Mouse (Mus musculus) intestine, postnatal 0 days (tissue): ENCODE results near the gene Rnd1. TPM values are rescaled to one million over a fixed set of nuclear protein-coding genes. Genes with fewer than 3 reads are reported as not detected.

Source experiments
- ATAC-seq: fragments of 200-750 bp; cut with Nextera tagmentation; 2 replicates; pipeline ENCODE4 v1.8.0; 2017; ENCODE audit warnings: mild to moderate bottlenecking, moderate TSS enrichment, moderate library complexity
- H3K27ac ChIP-seq: fragments of 300-500 bp; sonication (generic); 2 replicates; pipeline ENCODE4 v1.5.1; 2014; ENCODE audit warnings: mild to moderate bottlenecking, low read depth, low read length, moderate library complexity
- H3K27me3 ChIP-seq: fragments of 300-500 bp; sonication (generic); replicated peaks from 2 replicates; pipeline ENCODE4 v1.6.1; 2014; ENCODE audit warnings: low read length, mixed read lengths; ENCODE audit not compliant: control insufficient read depth, insufficient read depth
- H3K36me3 ChIP-seq: fragments of 300-500 bp; sonication (generic); 2 replicates; pipeline ENCODE4 v1.6.1; 2014; ENCODE audit warnings: mild to moderate bottlenecking, moderate library complexity; ENCODE audit not compliant: control insufficient read depth, insufficient read depth
- H3K4me1 ChIP-seq: fragments of 300-500 bp; sonication (generic); replicated peaks from 2 replicates; pipeline ENCODE4 v1.6.1; 2014; ENCODE audit warnings: antibody characterized with exemption, low read length, mixed read lengths; ENCODE audit not compliant: control insufficient read depth, insufficient read depth
- H3K4me2 ChIP-seq: fragments of 300-500 bp; sonication (generic); replicated peaks from 2 replicates; pipeline ENCODE4 v1.6.1; 2014; ENCODE audit warnings: low read depth, mild to moderate bottlenecking, moderate library complexity
- H3K4me3 ChIP-seq: fragments of 300-500 bp; sonication (generic); 2 replicates; pipeline ENCODE4 v1.5.1; 2014; ENCODE audit warnings: low read depth, low read length
- H3K9ac ChIP-seq: fragments of 300-500 bp; sonication (generic); 2 replicates; pipeline ENCODE4 v1.6.1; 2014; ENCODE audit warnings: mild to moderate bottlenecking, low read depth, low read length
- H3K9me3 ChIP-seq: fragments of 300-500 bp; sonication (generic); 2 replicates; pipeline ENCODE4 v1.6.1; 2016; ENCODE audit warnings: mixed run types; ENCODE audit not compliant: control insufficient read depth
- CTCF ChIP-seq: sonication (generic); IDR thresholded peaks from 2 replicates; pipeline ENCODE4 v1.5.1; 2016; ENCODE audit warnings: low read depth, mild to moderate bottlenecking, control low read depth, antibody characterized with exemption, moderate library complexity
- WGBS: fragments of 180-500 bp; shearing (Covaris S2); extraction: QIAGEN DNeasy Blood & Tissue Kit; methylation state at CpG from one replicate; pipeline ENCODE4 v1.1.7; 2014; 5-methylcytosine and 5-hydroxymethylcytosine counted together
- polyA plus RNA-seq: library from polyadenylated mRNA; unstranded; fragments of >200 nt; fragmentation: Nextera tagmentation; extraction: Ambion mirVana; gene quantifications from 2 replicates; pipeline ENCODE4 v1.2.1, GENCODE M21; 2015

Gene Rnd1
- polyA plus RNA-seq, 1 experiment from 2014 or later: 1.1 TPM

DNA sequence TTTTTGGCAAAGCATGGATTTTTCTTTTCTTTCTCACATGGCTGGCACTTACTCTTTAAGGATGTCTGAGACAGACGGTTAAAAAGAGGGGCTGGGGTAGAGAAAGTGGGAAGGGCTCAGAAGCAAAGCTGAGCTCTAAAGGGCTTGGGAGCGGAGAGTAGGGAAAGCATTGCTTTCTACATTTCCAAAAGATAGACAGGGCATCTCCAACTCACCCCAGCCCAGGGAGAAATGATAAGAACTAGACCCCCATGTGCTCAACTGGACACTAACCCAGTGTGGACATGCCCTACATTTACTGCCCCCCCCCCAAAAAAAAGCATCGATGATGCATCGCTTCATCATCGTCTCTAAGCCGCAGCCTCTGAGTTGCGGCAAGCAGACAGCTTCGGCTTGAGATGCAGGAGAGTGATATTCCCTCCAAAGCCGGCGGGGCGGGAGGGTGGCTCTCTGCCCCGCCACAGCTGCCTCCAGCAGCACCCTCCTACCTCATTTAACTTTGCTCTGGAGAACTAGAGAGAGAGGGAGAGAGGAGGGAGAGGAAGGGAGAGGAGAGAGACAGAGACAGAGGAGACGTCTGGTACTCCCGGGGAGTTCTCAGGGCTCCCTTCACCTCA lies 1.5 kb downstream of the Rnd1 start:
- H3K27ac ChIP-seq: no peak overlapping the region
- peak overlapping the region; percentile 2; the same call in 1 of the 2 replicates for H3K4me3 ChIP-seq
- no peaks in the 10 kb centered on the region for H3K9me3 ChIP-seq
- 8% methylated on average over 14 of the region's 14 CpGs for WGBS
- peak overlapping the region; percentile 74; the same call in 1 of the 2 replicates for H3K4me2 ChIP-seq
- H3K27me3 ChIP-seq: peaks cover 43% of the 10 kb centered on the region
- H3K9ac ChIP-seq: no peak overlapping the region
- ATAC-seq: no peak
- peaks cover 6% of the 10 kb centered on the region; the same call in 1 of the 2 replicates for H3K4me1 ChIP-seq
- no peak for TF ChIP-seq CTCF
- no peaks in the 10 kb centered on the region for H3K36me3 ChIP-seq

DNA sequence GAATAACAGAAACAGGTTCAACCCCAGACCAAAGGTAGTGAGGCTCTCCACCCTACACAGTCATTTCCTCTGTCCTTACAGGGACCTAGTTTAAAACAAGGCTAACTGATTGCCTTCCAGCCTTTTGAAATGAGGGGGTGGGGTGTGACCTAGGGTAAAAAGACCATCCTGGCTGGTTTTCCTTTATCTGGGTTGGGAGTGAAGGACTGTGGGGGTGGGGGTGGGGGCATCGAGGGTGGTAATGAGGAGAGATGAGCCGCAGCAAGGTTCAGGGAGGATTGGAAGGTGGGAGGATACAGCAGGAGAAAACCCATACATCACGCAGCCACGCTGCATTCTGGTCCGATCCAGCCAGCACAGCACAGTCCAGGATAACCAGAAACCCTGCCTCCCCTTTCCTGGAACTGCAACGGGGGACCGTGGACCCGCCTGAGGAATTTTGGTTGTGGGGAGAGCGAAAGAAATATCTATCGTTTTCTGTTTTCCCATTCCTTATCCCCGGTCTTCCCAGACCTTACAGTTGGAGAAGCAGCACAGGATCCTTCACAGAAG lies 2.2 kb downstream of the Rnd1 start:
- Histone ChIP-seq H3K4me3 (no peak overlapping the region), H3K27me3 (peaks cover 43% of the 10 kb centered on the region), H3K36me3 (no peaks in the 10 kb centered on the region), H3K4me2 (no peak overlapping the region), H3K9ac (no peak overlapping the region), H3K4me1 (peaks cover 6% of the 10 kb centered on the region; the same call in 1 of the 2 replicates), H3K9me3 (no peaks in the 10 kb centered on the region), H3K27ac (no peak overlapping the region)
- WGBS: 32% methylated on average over 11 of the region's 11 CpGs
- no peak for ATAC-seq
- no peak for TF ChIP-seq CTCF

DNA sequence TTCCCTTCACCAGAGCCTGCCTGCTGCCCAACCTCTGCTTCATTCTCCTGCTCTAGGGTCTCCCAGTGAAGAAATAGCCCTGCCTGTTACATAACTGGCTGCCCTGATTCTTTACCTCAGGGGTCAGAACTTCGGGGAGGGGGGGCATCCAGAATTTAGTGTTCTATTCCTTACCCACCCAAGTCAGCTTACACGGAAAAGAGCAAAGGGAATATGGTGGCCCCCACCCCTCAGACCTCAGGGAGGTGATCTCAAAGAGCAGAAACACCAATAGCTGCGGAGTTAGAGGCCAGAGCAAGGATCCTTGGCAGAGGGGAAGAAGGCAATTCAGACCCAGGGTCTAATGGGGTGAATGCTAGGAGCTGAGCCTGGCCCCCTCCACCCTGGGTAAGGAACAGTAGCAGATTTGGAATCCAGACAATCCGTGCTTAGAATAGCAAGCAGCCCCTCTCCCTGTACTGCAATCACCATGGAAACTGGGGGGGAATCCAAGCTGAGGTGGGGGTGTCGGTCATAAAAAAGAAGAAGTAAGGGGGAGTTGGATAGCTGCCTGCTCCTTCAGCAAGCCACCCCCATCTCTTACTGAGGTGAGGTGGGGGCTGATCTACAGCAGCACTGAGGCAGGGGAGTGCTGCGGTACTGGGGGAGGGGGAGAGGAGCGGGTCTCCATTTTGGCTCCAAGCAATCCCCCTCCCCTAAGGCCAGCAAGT lies 2.8 kb downstream of the Rnd1 start:
- no peak for ATAC-seq
- H3K4me3 ChIP-seq: no peak overlapping the region
- H3K9me3 ChIP-seq: no peaks in the 10 kb centered on the region
- peaks cover 43% of the 10 kb centered on the region for H3K27me3 ChIP-seq
- H3K4me1 ChIP-seq: peaks cover 6% of the 10 kb centered on the region; the same call in 1 of the 2 replicates
- no peak for TF ChIP-seq CTCF
- no peaks in the 10 kb centered on the region for H3K36me3 ChIP-seq
- WGBS: 41% methylated on average over 7 of the region's 7 CpGs
- no peak overlapping the region for H3K9ac ChIP-seq
- H3K27ac ChIP-seq: no peak overlapping the region
- no peak overlapping the region for H3K4me2 ChIP-seq

DNA sequence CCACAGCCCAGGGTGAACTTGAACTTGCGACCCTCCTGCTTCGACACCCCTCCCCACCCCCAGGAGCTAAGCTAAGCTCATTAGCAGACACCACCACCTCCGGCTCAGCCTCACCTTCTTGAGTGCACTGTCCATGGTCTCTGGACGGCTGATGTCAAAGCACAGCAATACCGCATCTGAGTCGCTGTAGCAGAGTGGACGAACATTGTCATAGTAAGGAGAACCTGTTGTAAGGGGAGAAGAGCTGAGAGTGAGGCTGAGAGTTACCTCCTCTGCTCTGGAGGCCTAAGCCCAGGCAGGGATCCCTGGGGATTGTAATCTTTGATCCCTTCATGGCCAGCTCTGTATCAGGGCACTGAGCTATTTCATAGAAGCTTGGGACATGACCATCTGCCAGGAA lies 3.5 kb downstream of the Rnd1 start:
- WGBS: 78% methylated on average over 7 of the region's 7 CpGs
- H3K9me3 ChIP-seq: no peaks in the 10 kb centered on the region

DNA sequence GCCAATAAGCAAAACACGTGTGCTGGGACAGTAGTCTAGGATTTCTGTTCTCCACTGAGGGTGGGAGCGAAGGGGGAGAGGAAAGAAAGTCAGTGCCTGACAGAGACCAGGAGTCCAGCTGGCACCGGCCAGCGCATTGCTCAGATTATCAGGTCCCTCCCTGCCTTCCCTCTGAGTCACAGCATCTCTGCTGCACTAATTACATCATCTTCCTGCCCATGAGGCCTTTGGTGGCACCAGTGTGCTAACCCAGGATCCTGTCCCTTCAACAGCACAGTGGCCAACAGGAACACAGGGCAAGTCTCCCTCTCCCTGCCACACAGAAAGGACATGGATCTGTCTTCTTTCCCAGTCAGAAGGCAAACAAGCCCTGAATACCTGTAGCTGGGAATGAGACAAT lies 4.7 kb downstream of the Rnd1 start:
- no peak for ATAC-seq
- H3K4me1 ChIP-seq: peaks cover 6% of the 10 kb centered on the region; the same call in 1 of the 2 replicates
- 47% methylated on average over 4 of the region's 4 CpGs for WGBS

More for the DNA sequence above, 3.5 kb downstream of the Rnd1 start:
- Histone ChIP-seq H3K27me3 (peaks cover 41% of the 10 kb centered on the region), H3K4me1 (peaks cover 6% of the 10 kb centered on the region; the same call in 1 of the 2 replicates), H3K4me2 (no peak overlapping the region), H3K4me3 (no peak overlapping the region), H3K36me3 (no peaks in the 10 kb centered on the region), H3K27ac (no peak overlapping the region), H3K9ac (no peak overlapping the region)
- no peak for ATAC-seq
- no peak for TF ChIP-seq CTCF

More for the DNA sequence above, 4.7 kb downstream of the Rnd1 start:
- Histone ChIP-seq H3K4me2 (no peak overlapping the region), H3K9ac (no peak overlapping the region), H3K36me3 (no peaks in the 10 kb centered on the region), H3K9me3 (no peaks in the 10 kb centered on the region), H3K4me3 (no peak overlapping the region), H3K27me3 (peaks cover 32% of the 10 kb centered on the region), H3K27ac (no peak overlapping the region)
- TF ChIP-seq CTCF: no peak
